Mouse (Mus musculus): ENCODE measurements around the gene Arl8b. TPM values are rescaled to one million over a fixed set of nuclear protein-coding genes. Genes with fewer than 3 reads are reported as not detected.
A peak's percentile ranks its signal among the peaks of the same experiment; 100 is the strongest.

The Arl8b gene
- total RNA-seq, 2 experiments from 2014 or later = 58.4 to 76.2 TPM

DNA sequence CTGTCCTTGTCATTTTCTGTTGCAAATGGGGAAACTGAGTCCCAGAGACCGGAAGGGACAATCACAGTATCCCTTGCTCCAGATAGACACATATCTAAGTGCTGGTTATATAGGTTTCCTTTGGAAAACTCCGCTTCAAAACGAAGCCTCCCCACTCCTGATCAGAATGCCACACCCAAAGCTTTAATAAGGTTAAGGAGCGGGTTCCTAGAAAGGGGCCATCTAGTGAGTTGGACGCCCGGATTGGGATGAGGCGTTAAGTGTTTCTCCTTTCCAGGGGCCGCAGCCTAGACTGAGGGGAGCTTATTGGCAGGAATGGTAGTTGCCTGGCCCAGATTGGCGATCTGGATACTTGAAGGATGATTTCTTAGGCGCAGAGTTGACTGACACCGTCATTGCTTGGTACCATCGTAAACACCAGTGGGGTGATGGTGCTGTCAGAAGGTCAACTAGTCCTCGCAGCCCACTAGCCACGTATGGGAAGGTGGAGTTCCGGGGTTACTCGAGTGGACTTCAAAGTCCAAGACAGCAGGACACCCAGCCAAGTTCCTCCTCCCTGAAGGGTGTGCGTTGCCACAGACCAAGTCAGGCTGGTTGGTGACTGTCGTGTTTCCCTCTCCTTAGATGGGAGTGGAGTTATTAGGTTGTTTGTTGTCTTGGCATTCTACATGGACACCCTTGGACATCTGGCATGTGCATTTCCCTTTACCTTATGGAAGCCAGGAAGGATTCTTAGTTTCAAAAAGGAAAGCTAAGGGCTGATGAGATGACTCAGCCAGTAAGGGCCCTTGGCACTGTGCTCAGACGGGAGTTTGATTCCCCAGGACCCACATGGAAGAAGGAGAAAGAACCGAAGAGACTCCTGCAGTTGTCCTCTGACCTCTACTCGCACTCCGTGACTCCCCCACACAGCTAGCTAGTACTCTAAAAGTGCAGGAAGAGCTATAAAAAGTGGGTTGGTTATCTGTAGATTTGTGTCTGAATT, 46.8 kb downstream of the Arl8b start:
- ATAC-seq (replicated peaks; ENCODE audit: low FRiP score, low TSS enrichment, poor library complexity, severe bottlenecking) = 0 out of 2 replicates have a peak, but pooled peaks have one; percentile 1

- no peak for ATAC-seq (replicated peaks; ENCODE audit: low FRiP score, low TSS enrichment, poor library complexity, severe bottlenecking)
These were observed 49.3 kb downstream of the Arl8b start for GRCm38 (mm10) chr6:108832170-108832569.

- no peak for ATAC-seq (replicated peaks; ENCODE audit: low FRiP score, low TSS enrichment, poor library complexity, severe bottlenecking)
These were observed 50.1 kb downstream of the Arl8b start for GRCm38 (mm10) chr6:108832989-108833388.

DNA sequence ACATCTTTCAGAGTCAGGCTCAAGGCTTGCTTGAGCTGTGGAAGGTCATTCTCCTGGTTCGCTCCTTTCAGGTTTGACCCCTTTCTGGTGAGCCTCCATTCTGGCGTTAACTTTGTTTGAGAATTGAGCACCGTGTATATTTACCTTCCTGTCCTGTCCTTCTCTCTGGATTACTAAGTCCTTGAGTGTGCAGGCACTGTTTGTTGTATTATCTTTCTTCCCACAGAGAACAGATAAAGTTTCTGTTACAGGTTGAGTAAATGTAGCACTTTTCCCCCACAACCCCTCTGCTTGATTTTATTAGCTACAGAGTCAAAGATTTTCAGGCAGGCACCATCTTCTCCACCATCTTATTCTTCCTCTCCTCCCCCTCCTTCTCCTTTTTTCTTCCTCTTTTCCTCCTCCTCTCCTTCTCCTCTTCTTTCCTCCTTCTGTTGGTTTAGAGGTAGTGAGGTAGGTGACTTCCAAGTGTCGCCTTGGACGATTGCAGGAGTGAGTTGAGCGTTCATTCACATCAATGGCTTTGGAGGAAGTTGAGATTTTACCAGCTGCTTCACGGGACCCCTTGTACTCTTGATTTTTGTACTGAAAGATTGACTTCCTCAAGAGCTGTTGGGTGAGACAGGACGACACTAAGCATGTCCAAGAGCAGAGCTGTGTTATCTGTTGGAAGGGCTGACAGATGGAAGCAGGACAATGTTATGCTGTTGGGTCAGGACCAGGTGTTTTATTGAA, 51.2 kb downstream of the Arl8b start:
- no peak for ATAC-seq (replicated peaks; ENCODE audit: low FRiP score, low TSS enrichment, poor library complexity, severe bottlenecking)

GRCm38 (mm10) chr6:108835765-108836691, 53.1 kb downstream of the Arl8b start:
- no peak for ATAC-seq (replicated peaks; ENCODE audit: low FRiP score, low TSS enrichment, poor library complexity, severe bottlenecking)

DNA sequence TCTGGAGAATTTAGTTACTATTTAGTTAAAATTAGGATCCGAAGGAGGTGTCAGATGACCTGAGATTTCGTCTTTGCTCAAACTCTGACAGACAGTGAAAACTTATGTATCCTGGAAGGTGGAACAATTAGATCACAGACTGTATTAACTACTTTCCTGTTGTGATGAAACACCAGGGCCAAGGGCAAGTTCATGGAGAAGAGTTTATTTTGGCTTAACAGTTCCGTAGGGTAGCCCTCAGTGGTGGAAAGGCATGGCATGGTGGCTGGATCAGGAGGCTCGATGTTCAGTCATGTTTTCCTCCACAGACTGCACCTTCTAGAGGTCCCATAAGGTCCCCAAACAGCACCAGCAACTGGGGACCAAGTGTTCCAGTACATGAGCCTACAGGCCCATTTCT, 54.2 kb downstream of the Arl8b start:
- no peak for ATAC-seq (replicated peaks; ENCODE audit: low FRiP score, low TSS enrichment, poor library complexity, severe bottlenecking)

GRCm38 (mm10) chr6:108837958-108838357, 55.1 kb downstream of the Arl8b start:
- ATAC-seq (replicated peaks; ENCODE audit: low FRiP score, low TSS enrichment, poor library complexity, severe bottlenecking) = no peak

DNA sequence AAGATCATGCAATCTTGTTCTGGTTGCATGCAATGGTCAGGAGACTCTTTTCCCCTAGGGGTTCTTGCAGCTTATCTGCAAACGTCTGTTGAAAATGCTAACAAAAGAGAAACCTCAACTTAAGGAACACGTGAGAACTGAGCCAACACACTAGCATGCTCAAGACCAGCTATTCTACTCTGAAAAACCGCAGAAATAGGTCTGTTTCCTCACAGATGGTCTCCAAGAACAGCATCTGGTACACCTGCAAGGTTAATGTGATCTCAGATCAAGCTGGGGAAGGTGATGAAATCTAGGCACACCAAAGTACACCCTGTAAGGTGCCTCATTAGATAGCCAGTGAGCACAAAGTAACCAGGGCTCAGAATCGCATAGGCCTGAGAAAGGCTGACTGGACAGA, 56.5 kb downstream of the Arl8b start:
- ATAC-seq (replicated peaks; ENCODE audit: low FRiP score, low TSS enrichment, poor library complexity, severe bottlenecking) = no peak

GRCm38 (mm10) chr6:108840861-108841640, 58.2 kb downstream of the Arl8b start:
- no peak for ATAC-seq (replicated peaks; ENCODE audit: low FRiP score, low TSS enrichment, poor library complexity, severe bottlenecking)

DNA sequence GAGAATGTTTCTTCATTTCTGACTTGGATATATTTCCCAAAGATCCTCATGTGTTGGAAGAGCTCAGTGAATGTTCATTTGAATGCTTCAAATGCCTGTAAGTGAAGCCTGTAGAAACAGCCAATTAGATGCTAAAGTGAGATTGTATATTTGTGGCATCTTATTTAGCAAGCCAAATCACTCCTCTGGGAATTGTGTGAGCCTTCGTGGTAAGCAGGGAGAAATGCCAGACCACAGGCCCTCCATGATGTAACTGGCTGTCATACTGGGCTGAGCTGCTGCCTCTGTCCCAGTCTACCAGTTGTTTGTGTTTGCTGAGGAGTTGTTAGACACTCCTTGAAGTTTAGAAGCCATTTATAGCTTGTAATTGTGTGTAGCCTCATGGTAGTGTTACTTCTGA, 60.8 kb downstream of the Arl8b start:
- no peak for ATAC-seq (replicated peaks; ENCODE audit: low FRiP score, low TSS enrichment, poor library complexity, severe bottlenecking)

- ATAC-seq (replicated peaks; ENCODE audit: low FRiP score, low TSS enrichment, poor library complexity, severe bottlenecking) = no peak
These were observed 61.2 kb downstream of the Arl8b start for GRCm38 (mm10) chr6:108844093-108844492.

- ATAC-seq (replicated peaks; ENCODE audit: low FRiP score, low TSS enrichment, poor library complexity, severe bottlenecking) = no peak
These were observed 61.9 kb downstream of the Arl8b start for GRCm38 (mm10) chr6:108844771-108845170.

DNA sequence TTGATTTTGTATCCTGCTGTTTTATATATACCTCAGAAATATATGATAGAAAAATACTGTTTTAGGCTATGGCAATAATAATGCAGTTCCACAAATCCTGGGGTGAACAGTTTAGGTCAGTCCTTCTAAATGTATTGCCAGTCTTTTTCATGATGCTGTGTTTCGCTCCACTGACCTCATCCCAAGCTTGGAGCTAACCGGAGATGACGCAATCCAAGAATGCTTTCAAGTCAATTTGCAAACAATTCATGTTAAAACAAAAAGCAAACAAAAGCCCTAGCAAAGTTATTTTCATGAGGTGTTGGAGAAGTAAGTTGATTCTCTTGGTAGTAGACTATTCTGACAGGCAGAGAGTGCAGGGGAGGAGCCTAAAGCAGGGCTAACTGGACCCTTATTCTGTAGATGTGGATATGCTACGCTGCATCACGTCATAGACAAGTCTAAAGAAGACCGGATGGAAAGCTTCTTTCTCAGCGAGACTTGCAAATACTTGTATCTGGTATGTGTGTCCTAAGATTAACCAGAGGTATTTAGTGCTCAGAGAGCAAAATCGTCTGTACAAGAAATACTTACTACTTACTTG, 69.3 kb downstream of the Arl8b start:
- no peak for ATAC-seq (replicated peaks; ENCODE audit: low FRiP score, low TSS enrichment, poor library complexity, severe bottlenecking)

- ATAC-seq (replicated peaks; ENCODE audit: low FRiP score, low TSS enrichment, poor library complexity, severe bottlenecking) = no peak
These were observed 70.1 kb downstream of the Arl8b start for GRCm38 (mm10) chr6:108852986-108853385.

DNA sequence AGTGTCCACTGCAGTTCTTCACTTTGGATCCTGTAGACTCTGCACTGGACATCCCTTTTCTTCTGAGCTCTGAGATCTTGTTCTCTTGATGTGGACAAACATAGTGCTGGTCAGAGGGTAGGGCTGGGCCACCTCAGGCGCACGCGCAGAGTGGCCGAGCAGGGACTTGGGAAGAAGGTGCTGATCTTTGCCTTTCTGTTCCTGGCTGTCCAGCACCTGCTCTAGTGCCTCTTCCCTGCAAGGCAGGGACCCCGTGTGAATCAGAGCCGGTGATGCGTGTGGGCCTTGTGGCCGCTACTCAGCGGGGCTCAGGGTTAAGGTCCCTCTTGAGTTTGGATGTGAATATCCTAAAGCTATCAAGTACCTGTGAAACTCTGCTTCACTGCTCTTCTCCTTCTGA, 75.7 kb downstream of the Arl8b start:
- no peak for ATAC-seq (replicated peaks; ENCODE audit: low FRiP score, low TSS enrichment, poor library complexity, severe bottlenecking)

DNA sequence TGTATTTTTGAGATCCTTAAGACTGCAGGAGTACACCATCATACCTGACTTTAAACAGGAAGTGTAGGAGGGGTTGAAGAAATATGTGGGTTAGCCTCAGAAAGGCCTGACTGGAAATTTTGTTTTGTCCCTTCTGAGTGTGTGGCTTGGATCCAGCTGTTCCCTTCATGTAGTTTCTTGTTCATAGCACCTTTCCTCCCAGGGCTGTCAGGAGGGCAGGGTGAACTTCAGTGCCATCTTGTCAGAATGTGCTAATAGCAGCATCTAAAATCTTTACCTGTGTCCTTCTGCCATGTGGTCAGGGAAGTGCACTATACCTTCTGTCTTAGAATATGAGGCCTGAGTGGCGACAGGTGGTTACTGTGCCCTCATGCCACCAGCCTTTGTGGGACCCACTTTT, 78.3 kb downstream of the Arl8b start:
- ATAC-seq (replicated peaks; ENCODE audit: low FRiP score, low TSS enrichment, poor library complexity, severe bottlenecking) = no peak

GRCm38 (mm10) chr6:108862548-108862947, 79.6 kb downstream of the Arl8b start:
- no peak for ATAC-seq (replicated peaks; ENCODE audit: low FRiP score, low TSS enrichment, poor library complexity, severe bottlenecking)

DNA sequence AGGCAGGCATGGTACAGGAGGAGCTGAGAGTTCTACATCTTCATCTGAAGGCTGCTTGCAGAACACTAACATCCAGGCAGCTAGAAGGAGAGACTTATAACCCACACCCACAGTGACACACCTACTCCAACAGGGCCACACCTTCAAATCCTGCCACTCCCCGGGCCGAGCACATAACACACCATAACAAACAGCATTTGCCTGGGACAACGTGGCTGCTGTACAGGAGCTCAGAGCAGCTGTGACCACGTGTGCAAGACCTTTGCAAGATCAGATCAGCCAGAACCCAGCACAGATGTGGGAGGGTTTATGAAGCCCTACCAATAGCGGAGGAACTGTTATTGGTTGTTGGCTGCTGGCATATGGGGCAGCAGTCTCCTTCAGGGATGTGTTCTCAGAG, 83.4 kb downstream of the Arl8b start:
- peak; percentile 50; the same call in 1 of the 2 replicates for ATAC-seq (replicated peaks; ENCODE audit: low FRiP score, low TSS enrichment, poor library complexity, severe bottlenecking)
